Mouse (Mus musculus): ENCODE results near the gene Ccdc14. TPM values are rescaled to one million over a fixed set of nuclear protein-coding genes. Genes with fewer than 3 reads are reported as not detected.

The Ccdc14 gene
- polyA plus RNA-seq, 1 experiment from 2014 or later = 5.9 TPM

DNA sequence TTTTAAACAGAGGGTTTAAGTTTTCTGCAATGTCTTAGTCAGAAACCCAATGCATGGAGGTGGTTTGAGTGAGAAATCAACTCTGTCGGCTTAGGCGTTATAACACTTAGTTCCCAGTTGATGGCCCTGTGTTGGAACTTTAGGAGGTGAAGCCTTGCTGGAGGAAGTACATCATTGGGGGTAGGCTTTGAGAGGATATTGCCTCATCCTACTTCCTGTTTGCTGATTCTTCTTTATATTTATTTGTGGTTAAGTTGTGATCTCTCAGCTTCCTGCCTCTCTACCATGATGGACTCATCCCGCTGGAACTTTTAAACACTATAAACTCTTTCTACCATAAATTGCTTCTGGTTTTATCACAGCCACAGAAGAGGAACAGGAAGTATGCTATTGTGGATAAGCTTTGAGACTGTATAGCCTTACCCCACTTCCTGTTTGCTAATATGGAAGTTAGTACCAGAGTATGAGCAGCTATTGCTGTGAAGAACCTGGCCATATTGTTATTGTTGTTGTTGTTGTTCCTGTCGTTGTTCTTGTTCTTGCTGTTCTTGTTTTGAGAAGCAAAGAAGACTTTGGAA is 48.3 kb downstream of the Ccdc14 start:
- Histone ChIP-seq H3K27me3 (replicated peaks; ENCODE audit: control insufficient read depth, insufficient read depth, low read length) (no peaks in the 10 kb centered on the region; the same call in 1 of the 2 replicates), H3K4me1 (ENCODE audit: control insufficient read depth, insufficient read depth, low read length) (no peaks in the 10 kb centered on the region), H3K27ac (replicated peaks; ENCODE audit: low read depth, low read length) (no peak overlapping the region), H3K9me3 (ENCODE audit: control insufficient read depth, low read length) (no peaks in the 10 kb centered on the region), H3K36me3 (ENCODE audit: control insufficient read depth, insufficient read depth, low read length) (no peaks in the 10 kb centered on the region), H3K9ac (ENCODE audit: low read depth, low read length) (no peak overlapping the region), H3K4me2 (ENCODE audit: low read depth, low read length) (no peak overlapping the region), H3K4me3 (ENCODE audit: low read depth, low read length) (no peak overlapping the region)
- ATAC-seq (ENCODE audit: low read depth) = no peak
- DNase-seq (ENCODE audit: low spot score) = no peak
- 90% methylated on average over 4 of the region's 4 CpGs for WGBS

GRCm38 (mm10) chr16:34742930-34743329 is 52.5 kb downstream of the Ccdc14 start:
- no peaks in the 10 kb centered on the region for H3K9me3 ChIP-seq (ENCODE audit: control insufficient read depth, low read length)
- peaks cover 9% of the 10 kb centered on the region; the same call in 1 of the 2 replicates for H3K27me3 ChIP-seq (replicated peaks; ENCODE audit: control insufficient read depth, insufficient read depth, low read length)
- no peak overlapping the region for H3K4me3 ChIP-seq (ENCODE audit: low read depth, low read length)
- H3K27ac ChIP-seq (replicated peaks; ENCODE audit: low read depth, low read length) = no peak overlapping the region
- no peaks in the 10 kb centered on the region for H3K36me3 ChIP-seq (ENCODE audit: control insufficient read depth, insufficient read depth, low read length)
- WGBS = 39% methylated on average over 2 of the region's 2 CpGs
- no peak for ATAC-seq (ENCODE audit: low read depth)
- H3K9ac ChIP-seq (ENCODE audit: low read depth, low read length) = no peak overlapping the region
- DNase-seq (ENCODE audit: low spot score) = no peak
- H3K4me1 ChIP-seq (ENCODE audit: control insufficient read depth, insufficient read depth, low read length) = no peaks in the 10 kb centered on the region
- H3K4me2 ChIP-seq (ENCODE audit: low read depth, low read length) = no peak overlapping the region

DNA sequence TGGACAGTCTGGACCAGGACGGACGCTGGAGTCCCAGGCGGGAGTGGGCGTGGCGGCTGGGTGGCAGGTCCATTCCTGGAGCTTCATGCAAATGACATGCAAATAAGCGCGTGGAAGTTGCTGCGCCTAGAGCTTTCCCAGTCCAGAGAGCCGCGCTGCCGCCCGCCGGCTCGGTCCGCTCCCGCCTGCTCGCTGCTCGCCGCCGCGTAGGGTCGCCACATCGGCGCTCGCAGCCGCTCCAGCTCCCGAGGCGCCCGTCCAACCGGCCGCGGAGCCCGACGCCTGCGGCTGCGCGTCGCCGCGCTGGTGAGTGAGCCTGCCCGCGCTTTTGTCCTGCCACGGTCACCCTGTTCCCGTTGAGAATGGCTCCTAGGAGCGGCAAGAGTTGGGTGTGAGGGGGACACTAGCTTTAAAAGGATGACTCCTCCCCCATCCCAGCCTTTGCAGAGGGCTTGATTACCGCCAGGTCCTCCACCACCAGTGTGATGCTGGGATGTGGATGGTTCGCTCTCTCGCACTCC is 54.7 kb downstream of the Ccdc14 start, which contains the start of gene Mylk:
Gene Mylk, plus strand, starts transcription at position 146 of the 521 bp plus-strand sequence.
- ATAC-seq (ENCODE audit: low read depth) (peak; percentile 94), DNase-seq (ENCODE audit: low spot score) (peak; percentile 96)
- Histone ChIP-seq H3K4me3 (ENCODE audit: low read depth, low read length) (peak within 1 kb of the TSS; percentile 42), H3K27ac (replicated peaks; ENCODE audit: low read depth, low read length) (no peak within 1 kb of the TSS), H3K9me3 (ENCODE audit: control insufficient read depth, low read length) (no peaks in the 10 kb centered on the region), H3K9ac (ENCODE audit: low read depth, low read length) (peak within 1 kb of the TSS; percentile 55), H3K4me1 (ENCODE audit: control insufficient read depth, insufficient read depth, low read length) (peaks cover 10% of the 10 kb centered on the region; the same call in 1 of the 2 replicates), H3K4me2 (ENCODE audit: low read depth, low read length) (peak within 1 kb of the TSS; percentile 71), H3K27me3 (replicated peaks; ENCODE audit: control insufficient read depth, insufficient read depth, low read length) (peaks cover 9% of the 10 kb centered on the region; the same call in 1 of the 2 replicates), H3K36me3 (ENCODE audit: control insufficient read depth, insufficient read depth, low read length) (no peaks in the 10 kb centered on the region)
- 1% methylated on average over 34 of the region's 48 CpGs for WGBS

GRCm38 (mm10) chr16:34748081-34748720 is 57.8 kb downstream of the Ccdc14 start:
- WGBS = 27% methylated on average over 11 of the region's 11 CpGs
- peak; percentile 59 for DNase-seq (ENCODE audit: low spot score)

DNA sequence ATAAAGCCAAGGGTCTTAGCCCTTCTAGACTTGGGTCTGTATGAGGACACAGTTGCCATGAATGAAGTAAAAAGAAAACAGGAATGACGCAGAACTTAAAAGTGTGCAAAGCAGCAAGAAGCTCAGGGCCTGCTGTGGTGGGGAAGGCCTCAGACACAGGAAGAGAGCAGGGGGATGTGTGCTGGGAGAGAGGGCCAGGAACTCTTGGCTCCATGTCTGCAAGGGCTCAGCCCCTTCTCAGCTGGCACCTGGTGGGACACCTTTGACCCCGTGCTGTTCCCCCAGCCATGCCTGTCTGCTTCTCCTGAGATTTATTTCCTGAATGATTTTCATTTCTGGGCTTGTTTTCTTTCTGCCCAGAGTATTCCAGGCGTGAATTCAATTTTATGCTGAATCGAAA is 59.1 kb downstream of the Ccdc14 start:
- DNase-seq (ENCODE audit: low spot score) = no peak
- H3K4me3 ChIP-seq (ENCODE audit: low read depth, low read length) = no peak overlapping the region
- no peaks in the 10 kb centered on the region for H3K36me3 ChIP-seq (ENCODE audit: control insufficient read depth, insufficient read depth, low read length)
- 68% methylated on average over 4 of the region's 4 CpGs for WGBS
- no peaks in the 10 kb centered on the region for H3K9me3 ChIP-seq (ENCODE audit: control insufficient read depth, low read length)
- H3K27me3 ChIP-seq (replicated peaks; ENCODE audit: control insufficient read depth, insufficient read depth, low read length) = 0 out of 2 replicates have a peak, but pooled peaks cover 2% of the 10 kb centered on the region
- H3K9ac ChIP-seq (ENCODE audit: low read depth, low read length) = no peak overlapping the region
- peaks cover 10% of the 10 kb centered on the region; the same call in 1 of the 2 replicates for H3K4me1 ChIP-seq (ENCODE audit: control insufficient read depth, insufficient read depth, low read length)
- no peak overlapping the region for H3K4me2 ChIP-seq (ENCODE audit: low read depth, low read length)
- ATAC-seq (ENCODE audit: low read depth) = no peak
- no peak overlapping the region for H3K27ac ChIP-seq (replicated peaks; ENCODE audit: low read depth, low read length)

More at GRCm38 (mm10) chr16:34748081-34748720, 57.8 kb downstream of the Ccdc14 start:
- no peaks in the 10 kb centered on the region for H3K9me3 ChIP-seq (ENCODE audit: control insufficient read depth, low read length)
- H3K4me2 ChIP-seq (ENCODE audit: low read depth, low read length) = no peak overlapping the region
- peak; percentile 58; the same call in 1 of the 2 replicates for ATAC-seq (ENCODE audit: low read depth)
- no peak overlapping the region for H3K4me3 ChIP-seq (ENCODE audit: low read depth, low read length)
- H3K4me1 ChIP-seq (ENCODE audit: control insufficient read depth, insufficient read depth, low read length) = peaks cover 10% of the 10 kb centered on the region; the same call in 1 of the 2 replicates
- no peak overlapping the region for H3K27ac ChIP-seq (replicated peaks; ENCODE audit: low read depth, low read length)
- H3K9ac ChIP-seq (ENCODE audit: low read depth, low read length) = no peak overlapping the region
- H3K27me3 ChIP-seq (replicated peaks; ENCODE audit: control insufficient read depth, insufficient read depth, low read length) = peaks cover 9% of the 10 kb centered on the region; the same call in 1 of the 2 replicates
- no peaks in the 10 kb centered on the region for H3K36me3 ChIP-seq (ENCODE audit: control insufficient read depth, insufficient read depth, low read length)

GRCm38 (mm10) chr16:34752026-34752425 is 61.6 kb downstream of the Ccdc14 start:
- Histone ChIP-seq H3K4me2 (ENCODE audit: low read depth, low read length) (no peak overlapping the region), H3K27ac (replicated peaks; ENCODE audit: low read depth, low read length) (no peak overlapping the region), H3K9ac (ENCODE audit: low read depth, low read length) (no peak overlapping the region), H3K9me3 (ENCODE audit: control insufficient read depth, low read length) (no peaks in the 10 kb centered on the region), H3K36me3 (ENCODE audit: control insufficient read depth, insufficient read depth, low read length) (no peaks in the 10 kb centered on the region), H3K27me3 (replicated peaks; ENCODE audit: control insufficient read depth, insufficient read depth, low read length) (no peaks in the 10 kb centered on the region), H3K4me3 (ENCODE audit: low read depth, low read length) (no peak overlapping the region), H3K4me1 (ENCODE audit: control insufficient read depth, insufficient read depth, low read length) (peaks cover 16% of the 10 kb centered on the region; the same call in 1 of the 2 replicates)
- DNase-seq (ENCODE audit: low spot score) (no peak), ATAC-seq (ENCODE audit: low read depth) (no peak)
- WGBS = 61% methylated on average over 3 of the region's 3 CpGs

DNA sequence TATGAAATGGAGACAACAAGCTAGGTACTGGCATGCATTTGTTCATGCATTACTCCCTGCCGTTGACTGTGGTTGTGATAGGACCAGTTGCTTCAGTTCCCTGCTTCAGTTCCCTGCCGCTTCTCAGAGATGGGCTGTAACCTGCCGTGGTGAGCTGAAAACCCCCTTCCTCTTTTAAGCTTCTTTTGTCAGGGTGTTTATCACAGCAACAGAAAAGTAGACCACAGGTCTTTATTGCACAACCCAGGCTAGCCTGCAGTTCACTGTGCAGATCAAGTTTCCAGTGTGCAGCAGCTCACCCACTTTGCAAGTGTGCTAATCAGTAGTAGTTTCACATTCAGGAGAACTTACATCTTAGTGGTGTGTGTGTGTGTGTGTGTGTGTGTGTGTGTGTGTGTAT is 62.6 kb downstream of the Ccdc14 start:
- Histone ChIP-seq H3K27ac (replicated peaks; ENCODE audit: low read depth, low read length) (no peak overlapping the region), H3K4me1 (ENCODE audit: control insufficient read depth, insufficient read depth, low read length) (peaks cover 16% of the 10 kb centered on the region; the same call in 1 of the 2 replicates), H3K36me3 (ENCODE audit: control insufficient read depth, insufficient read depth, low read length) (no peaks in the 10 kb centered on the region), H3K4me3 (ENCODE audit: low read depth, low read length) (no peak overlapping the region), H3K9me3 (ENCODE audit: control insufficient read depth, low read length) (no peaks in the 10 kb centered on the region), H3K27me3 (replicated peaks; ENCODE audit: control insufficient read depth, insufficient read depth, low read length) (no peaks in the 10 kb centered on the region), H3K4me2 (ENCODE audit: low read depth, low read length) (no peak overlapping the region), H3K9ac (ENCODE audit: low read depth, low read length) (no peak overlapping the region)
- no peak for ATAC-seq (ENCODE audit: low read depth)
- DNase-seq (ENCODE audit: low spot score) = no peak
- 80% methylated on average over 3 of the region's 3 CpGs for WGBS

DNA sequence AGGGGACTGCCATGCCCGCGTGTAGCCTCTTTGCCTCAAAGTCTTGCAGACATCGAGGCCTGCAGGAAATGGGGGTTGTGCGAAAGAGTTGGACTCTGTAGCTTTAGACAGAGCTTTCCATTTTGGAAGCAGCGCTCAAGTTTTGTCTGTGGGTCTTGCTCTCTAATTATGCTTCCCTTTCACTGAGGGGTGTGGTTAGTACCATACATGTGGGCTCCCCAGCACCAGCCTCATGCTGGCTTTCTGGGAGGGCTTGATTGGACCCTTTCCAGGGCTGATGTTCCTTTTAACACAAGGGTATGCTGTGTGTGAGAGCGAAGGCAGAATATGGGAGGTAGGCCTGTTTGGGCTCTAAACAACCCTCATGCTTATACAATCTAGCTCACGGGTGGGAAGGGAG is 66.6 kb downstream of the Ccdc14 start:
- Histone ChIP-seq H3K4me3 (ENCODE audit: low read depth, low read length) (no peak overlapping the region), H3K27ac (replicated peaks; ENCODE audit: low read depth, low read length) (no peak overlapping the region), H3K27me3 (replicated peaks; ENCODE audit: control insufficient read depth, insufficient read depth, low read length) (no peaks in the 10 kb centered on the region), H3K9me3 (ENCODE audit: control insufficient read depth, low read length) (no peaks in the 10 kb centered on the region), H3K4me1 (ENCODE audit: control insufficient read depth, insufficient read depth, low read length) (0 out of 2 replicates have a peak, but pooled peaks cover 7% of the 10 kb centered on the region), H3K4me2 (ENCODE audit: low read depth, low read length) (no peak overlapping the region), H3K36me3 (ENCODE audit: control insufficient read depth, insufficient read depth, low read length) (no peaks in the 10 kb centered on the region), H3K9ac (ENCODE audit: low read depth, low read length) (no peak overlapping the region)
- ATAC-seq (ENCODE audit: low read depth) (no peak), DNase-seq (ENCODE audit: low spot score) (peak; percentile 64)
- 64% methylated on average over 7 of the region's 7 CpGs for WGBS
